Mouse (Mus musculus) lung, embryonic 14.5 days (tissue): Measurements from ENCODE around the gene Prdm1. TPM values are rescaled to one million over a fixed set of nuclear protein-coding genes. Genes with fewer than 3 reads are reported as not detected.

Experiments used
- ATAC-seq: fragments of 200-750 bp; cut with Nextera tagmentation; 2 replicates; pipeline ENCODE4 v1.8.0; 2017; ENCODE audit warnings: mild to moderate bottlenecking, moderate TSS enrichment, moderate library complexity; ENCODE audit not compliant: insufficient read depth
- DNase-seq: peaks from one replicate; pipeline ENCODE4 v3.0.0-alpha.2; 2015
- H3K27ac ChIP-seq: fragments of 300-500 bp; sonication (generic); 2 replicates; pipeline ENCODE4 v1.5.1; 2014; ENCODE audit warnings: low read depth, mild to moderate bottlenecking, moderate library complexity
- H3K27me3 ChIP-seq: fragments of 300-500 bp; sonication (generic); 2 replicates; pipeline ENCODE4 v1.6.1; 2014; ENCODE audit warnings: low read length, control low read depth; ENCODE audit not compliant: insufficient read depth
- H3K36me3 ChIP-seq: fragments of 300-500 bp; sonication (generic); 2 replicates; pipeline ENCODE4 v1.6.1; 2014; ENCODE audit warnings: control low read depth; ENCODE audit not compliant: insufficient read depth
- H3K4me1 ChIP-seq: fragments of 300-500 bp; sonication (generic); 2 replicates; pipeline ENCODE4 v1.6.1; 2014; ENCODE audit warnings: antibody characterized with exemption, control low read depth; ENCODE audit not compliant: insufficient read depth
- H3K4me2 ChIP-seq: fragments of 300-500 bp; sonication (generic); 2 replicates; pipeline ENCODE4 v1.6.1; 2014; ENCODE audit warnings: mild to moderate bottlenecking
- H3K4me3 ChIP-seq: fragments of 300-500 bp; sonication (generic); 2 replicates; pipeline ENCODE4 v1.5.1; 2014; ENCODE audit warnings: low read depth, low read length
- H3K9ac ChIP-seq: fragments of 300-500 bp; sonication (generic); 2 replicates; pipeline ENCODE4 v1.6.1; 2014
- H3K9me3 ChIP-seq: fragments of 300-500 bp; sonication (generic); 2 replicates; pipeline ENCODE4 v1.6.1; 2016; ENCODE audit warnings: low read depth, low read length, control low read depth
- CTCF ChIP-seq: IDR thresholded peaks from 2 replicates; pipeline ENCODE4 v1.5.1; 2016; ENCODE audit warnings: antibody characterized with exemption, low read depth
- WGBS: fragments of 180-500 bp; shearing (Covaris S2); extraction: QIAGEN DNeasy Blood & Tissue Kit; methylation state at CpG from one replicate; pipeline ENCODE4 v1.1.7; 2014; 5-methylcytosine and 5-hydroxymethylcytosine counted together
- polyA plus RNA-seq: library from polyadenylated mRNA; unstranded; fragments of >200 nt; fragmentation: Nextera tagmentation; extraction: Ambion mirVana; gene quantifications from 2 replicates; pipeline ENCODE4 v1.2.1, GENCODE M21; 2014

The Prdm1 gene
- polyA plus RNA-seq, 1 experiment from 2014 or later, result 2.7 TPM

- Histone ChIP-seq H3K4me2 (no peak overlapping the region), H3K27me3 (no peaks in the 10 kb centered on the region), H3K4me3 (no peak overlapping the region), H3K9ac (no peak overlapping the region), H3K27ac (no peak overlapping the region), H3K9me3 (no peaks in the 10 kb centered on the region), H3K36me3 (no peaks in the 10 kb centered on the region), H3K4me1 (no peaks in the 10 kb centered on the region)
- no peak for ATAC-seq
- WGBS, result 36% methylated on average over 8 of the region's 8 CpGs
- no peak for TF ChIP-seq CTCF
- peak; percentile 21 for DNase-seq
These were observed 35.3 kb downstream of the Prdm1 start for GRCm38 (mm10) chr10:44492815-44493525.

- Histone ChIP-seq H3K4me1 (no peaks in the 10 kb centered on the region), H3K27ac (no peak overlapping the region), H3K9me3 (no peaks in the 10 kb centered on the region), H3K27me3 (no peaks in the 10 kb centered on the region), H3K4me3 (no peak overlapping the region), H3K4me2 (no peak overlapping the region), H3K9ac (no peak overlapping the region), H3K36me3 (no peaks in the 10 kb centered on the region)
- DNase-seq, result no peak
- TF ChIP-seq CTCF, result no peak
- ATAC-seq, result no peak
- WGBS, result 72% methylated on average over 5 of the region's 5 CpGs
These were observed 37.3 kb downstream of the Prdm1 start for GRCm38 (mm10) chr10:44490899-44491422.

GRCm38 (mm10) chr10:44487132-44487531 lies 41.2 kb downstream of the Prdm1 start:
- H3K4me1 ChIP-seq, result no peaks in the 10 kb centered on the region
- ATAC-seq (no peak), DNase-seq (no peak)
- no peak overlapping the region for H3K4me2 ChIP-seq
- H3K9ac ChIP-seq, result no peak overlapping the region
- H3K4me3 ChIP-seq, result no peak overlapping the region
- no peak for TF ChIP-seq CTCF
- no peaks in the 10 kb centered on the region for H3K9me3 ChIP-seq
- H3K27me3 ChIP-seq, result no peaks in the 10 kb centered on the region
- H3K36me3 ChIP-seq, result no peaks in the 10 kb centered on the region
- no peak overlapping the region for H3K27ac ChIP-seq
- 89% methylated on average over 10 of the region's 11 CpGs for WGBS

- no peak for TF ChIP-seq CTCF
- Histone ChIP-seq H3K9me3 (no peaks in the 10 kb centered on the region), H3K27me3 (0 out of 2 replicates have a peak, but pooled peaks cover 3% of the 10 kb centered on the region), H3K9ac (no peak overlapping the region), H3K36me3 (no peaks in the 10 kb centered on the region), H3K4me2 (no peak overlapping the region), H3K4me1 (peaks cover 4% of the 10 kb centered on the region), H3K27ac (no peak overlapping the region), H3K4me3 (no peak overlapping the region)
- DNase-seq, result no peak
- ATAC-seq, result no peak
- WGBS, result 64% methylated on average over 5 of the region's 5 CpGs
These were observed 44.2 kb downstream of the Prdm1 start for GRCm38 (mm10) chr10:44484077-44484476.

GRCm38 (mm10) chr10:44483116-44483515 lies 45.2 kb downstream of the Prdm1 start:
- no peak for ATAC-seq
- no peak for DNase-seq
- Histone ChIP-seq H3K36me3 (no peaks in the 10 kb centered on the region), H3K4me1 (peaks cover 5% of the 10 kb centered on the region), H3K27ac (no peak overlapping the region), H3K27me3 (peaks cover 5% of the 10 kb centered on the region; the same call in 1 of the 2 replicates), H3K9me3 (no peaks in the 10 kb centered on the region), H3K4me3 (no peak overlapping the region), H3K9ac (no peak overlapping the region), H3K4me2 (no peak overlapping the region)
- TF ChIP-seq CTCF, result no peak
- 84% methylated on average over 6 of the region's 6 CpGs for WGBS

- no peaks in the 10 kb centered on the region for H3K9me3 ChIP-seq
- no peak overlapping the region for H3K4me3 ChIP-seq
- H3K27ac ChIP-seq, result no peak overlapping the region
- no peak overlapping the region for H3K9ac ChIP-seq
- peaks cover 7% of the 10 kb centered on the region for H3K4me1 ChIP-seq
- WGBS, result 40% methylated on average over 5 of the region's 5 CpGs
- H3K36me3 ChIP-seq, result no peaks in the 10 kb centered on the region
- no peak for TF ChIP-seq CTCF
- DNase-seq, result peak; percentile 84
- H3K4me2 ChIP-seq, result no peak overlapping the region
- peaks cover 11% of the 10 kb centered on the region; the same call in 1 of the 2 replicates for H3K27me3 ChIP-seq
- peak; percentile 33; the same call in 1 of the 2 replicates for ATAC-seq
These were observed 46.9 kb downstream of the Prdm1 start for GRCm38 (mm10) chr10:44481379-44481778.

GRCm38 (mm10) chr10:44479286-44479685 lies 49.0 kb downstream of the Prdm1 start:
- DNase-seq, result no peak
- no peak for TF ChIP-seq CTCF
- Histone ChIP-seq H3K36me3 (no peaks in the 10 kb centered on the region), H3K27ac (no peak overlapping the region), H3K9ac (no peak overlapping the region), H3K9me3 (no peaks in the 10 kb centered on the region), H3K4me1 (peaks cover 7% of the 10 kb centered on the region), H3K27me3 (peaks cover 11% of the 10 kb centered on the region; the same call in 1 of the 2 replicates), H3K4me3 (no peak overlapping the region), H3K4me2 (no peak overlapping the region)
- ATAC-seq, result no peak
- 16% methylated on average over 6 of the region's 6 CpGs for WGBS
